Mouse (Mus musculus): ENCODE results near the gene Mvb12a.
"Not testable (repeated sequence)": the region's sequence is repeated elsewhere in the genome, so short reads cannot be mapped to it uniquely, and the experiment has no call there.

The Mvb12a gene

GRCm38 (mm10) chr8:71527162-71527870, 15.4 kb upstream of the Mvb12a start:
- no peak for DNase-seq (ENCODE audit: low spot score)

DNA sequence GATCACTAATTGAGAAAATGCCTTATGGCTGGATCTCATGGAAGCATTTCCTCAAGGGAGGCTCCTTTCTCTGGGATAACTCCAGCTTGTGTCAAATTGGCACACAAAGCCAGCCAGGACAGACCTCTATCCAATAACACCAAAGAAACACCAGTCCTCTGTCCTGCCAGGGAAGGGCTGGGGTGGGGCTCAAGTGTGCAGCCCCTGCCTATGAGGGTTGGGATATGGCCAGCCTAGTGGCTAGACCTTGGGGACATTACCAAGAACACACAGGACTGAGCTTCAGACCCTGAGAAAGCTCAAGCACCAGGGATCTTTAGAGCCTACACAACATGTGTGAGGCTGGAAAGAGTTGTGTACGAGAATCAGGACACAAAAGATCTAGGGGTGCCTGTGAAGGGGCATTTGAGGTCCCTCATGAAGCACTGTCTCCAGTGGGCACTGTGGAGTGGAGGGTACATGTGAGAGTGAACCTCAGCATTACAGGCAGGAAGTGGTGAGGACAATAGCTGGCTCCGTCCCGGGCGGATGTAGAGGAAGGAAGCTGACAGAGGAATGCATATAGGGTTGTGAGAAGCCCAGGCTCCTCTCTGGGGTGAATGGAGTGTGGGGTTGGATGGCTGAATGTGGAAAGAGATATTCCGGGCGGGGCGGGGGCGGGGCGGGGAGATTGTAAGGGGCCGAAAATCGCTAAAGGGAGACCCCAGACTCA, 14.2 kb upstream of the Mvb12a start:
- DNase-seq (ENCODE audit: low spot score): no peak

- not testable (repeated sequence) for DNase-seq (ENCODE audit: low spot score)
Measured at GRCm38 (mm10) chr8:71530735-71531467, 11.8 kb upstream of the Mvb12a start.

DNA sequence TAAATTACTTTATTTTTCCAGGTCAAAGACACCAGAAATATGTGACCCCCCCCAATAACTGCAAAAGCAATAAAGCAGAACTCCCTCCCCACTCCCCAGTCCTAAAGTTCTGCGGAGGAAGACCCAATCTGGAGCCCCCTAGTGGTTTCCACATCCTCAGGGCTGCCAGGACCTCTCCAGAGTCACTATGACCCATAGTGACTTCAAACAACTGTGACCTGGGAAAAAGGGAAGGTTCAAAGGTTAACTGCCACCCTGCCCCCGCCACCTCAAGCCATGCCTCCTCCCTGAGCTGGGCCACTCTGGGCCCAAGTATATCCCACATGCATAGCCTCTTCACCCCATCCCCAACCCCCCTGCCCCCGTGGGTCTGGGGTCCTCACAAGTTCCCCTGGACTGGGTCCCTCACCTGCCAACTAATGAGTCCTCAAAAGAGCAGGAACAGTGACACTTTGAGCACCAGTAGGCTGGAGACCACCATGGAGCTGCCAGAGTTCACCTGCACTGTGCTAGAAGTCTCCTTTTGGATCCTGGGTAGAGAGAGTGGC, 8.4 kb upstream of the Mvb12a start:
- DNase-seq (ENCODE audit: low spot score): no peak

DNA sequence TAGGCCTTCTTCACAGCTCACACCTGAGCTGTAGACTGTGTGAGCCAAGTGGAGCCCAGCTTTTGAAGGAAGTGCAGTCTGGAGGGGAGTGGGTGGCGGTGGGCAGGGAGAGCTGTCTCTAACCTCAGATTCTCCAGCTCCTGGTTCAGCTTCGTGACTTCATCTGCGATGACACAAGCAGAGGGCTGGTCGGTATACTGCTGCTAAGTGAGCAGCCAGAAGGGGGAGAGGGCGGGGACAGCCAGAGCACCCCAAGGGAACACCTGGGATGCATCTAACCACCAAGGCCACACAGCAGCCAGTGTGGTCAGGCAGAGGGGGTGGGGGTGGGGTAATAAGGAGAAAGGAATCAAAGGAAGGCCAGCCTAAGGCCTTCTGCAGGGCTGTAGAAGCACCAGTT, 7.1 kb upstream of the Mvb12a start:
- DNase-seq (ENCODE audit: low spot score): no peak

- peak; percentile 54 for DNase-seq (ENCODE audit: low spot score)
Measured at GRCm38 (mm10) chr8:71537028-71537867, 5.5 kb upstream of the Mvb12a start, which contains the start of gene Bst2. Gene Bst2 (minus strand): TSS chr8:71537456.

GRCm38 (mm10) chr8:71543755-71544154, 1.0 kb downstream of the Mvb12a start:
- no peak for DNase-seq (ENCODE audit: low spot score)

GRCm38 (mm10) chr8:71545053-71545452, 2.3 kb downstream of the Mvb12a start:
- no peak for DNase-seq (ENCODE audit: low spot score)

GRCm38 (mm10) chr8:71547590-71547989, 4.9 kb downstream of the Mvb12a start:
- DNase-seq (ENCODE audit: low spot score): no peak

- DNase-seq (ENCODE audit: low spot score): no peak
Measured at GRCm38 (mm10) chr8:71550754-71551153, 8.0 kb downstream of the Mvb12a start.

GRCm38 (mm10) chr8:71552770-71553169, 10.0 kb downstream of the Mvb12a start:
- no peak for DNase-seq (ENCODE audit: low spot score)

DNA sequence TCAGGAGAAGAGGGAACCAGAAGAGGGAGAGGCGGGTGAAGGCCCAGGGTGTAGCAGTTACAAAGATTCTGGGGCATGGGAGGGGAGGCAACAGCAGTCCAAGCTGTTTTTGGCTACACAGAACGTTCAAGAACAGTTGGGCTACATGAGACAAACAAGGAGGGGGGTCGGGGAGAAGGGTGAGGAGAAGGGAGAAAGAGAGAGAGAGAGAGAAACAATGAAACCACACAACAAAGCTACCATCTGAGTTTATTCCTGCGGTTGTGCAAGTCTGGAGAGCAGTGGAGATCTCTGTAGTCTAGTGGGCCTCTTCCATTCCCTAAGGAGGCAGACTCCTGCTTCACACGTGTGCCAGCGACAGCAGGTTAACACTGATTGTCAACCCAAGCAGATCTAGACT, 11.3 kb downstream of the Mvb12a start:
- no peak for DNase-seq (ENCODE audit: low spot score)

DNA sequence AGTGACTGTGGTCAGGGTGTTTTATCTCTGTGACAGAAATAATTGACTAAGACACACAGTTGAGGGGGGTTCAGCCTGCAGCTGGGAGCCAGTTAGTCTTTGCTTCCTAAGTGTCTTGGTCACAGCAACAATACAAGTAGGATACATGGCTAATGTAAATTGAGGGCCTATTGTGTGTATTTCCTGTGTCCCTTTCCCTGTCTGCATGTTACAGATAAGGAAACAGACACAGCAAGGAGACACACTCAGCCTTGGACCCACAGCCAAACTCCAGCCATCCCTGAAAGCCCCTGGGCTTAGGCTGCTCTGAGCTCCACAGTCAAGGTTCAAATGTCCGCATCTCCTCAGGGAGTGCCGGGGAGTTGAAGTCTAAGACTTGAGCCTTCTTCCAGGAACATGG, 11.9 kb downstream of the Mvb12a start:
- DNase-seq (ENCODE audit: low spot score): no peak

DNA sequence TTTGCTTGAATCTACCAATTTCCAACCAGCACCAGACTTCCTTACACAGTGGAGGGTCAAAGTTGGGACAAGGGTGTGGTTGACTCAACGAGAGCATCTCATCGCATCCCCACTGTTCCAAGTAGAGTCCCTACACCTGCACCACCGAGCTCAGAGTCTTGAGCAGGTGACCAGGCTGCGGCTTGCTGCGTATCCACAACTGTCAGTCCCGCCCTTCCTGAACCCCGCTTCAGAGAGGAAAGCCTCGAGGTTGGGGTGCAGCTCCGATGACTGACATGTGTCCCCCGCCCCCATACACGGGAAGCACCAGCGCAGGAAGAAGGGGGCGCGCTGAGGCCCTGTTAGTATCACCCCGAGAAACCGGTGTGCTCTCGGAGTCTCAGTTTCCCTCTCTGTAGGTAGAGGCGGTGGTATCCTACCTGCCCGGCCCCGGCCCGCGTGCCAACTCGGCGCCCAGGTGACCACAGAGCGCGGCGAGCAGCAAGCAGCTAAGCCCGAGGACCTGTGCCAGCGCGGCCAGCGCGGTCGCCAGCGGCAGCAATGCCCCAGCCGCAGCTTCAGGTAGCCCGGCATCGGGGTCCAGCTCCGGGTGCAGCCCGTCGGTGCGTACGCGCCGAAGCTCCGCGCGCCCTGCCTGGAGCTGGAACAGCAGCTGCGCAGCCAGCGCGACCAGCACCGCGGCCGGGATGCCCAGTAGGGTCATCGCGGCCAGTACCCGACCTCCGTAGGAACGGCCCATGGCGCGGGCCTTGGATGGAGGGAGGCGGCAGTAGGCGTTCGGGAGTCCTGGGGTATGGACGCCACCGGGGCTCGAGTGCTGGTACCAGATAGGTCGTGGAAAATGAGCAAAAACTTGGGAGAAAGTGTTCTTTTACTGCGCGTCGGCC, 15.6 kb downstream of the Mvb12a start, which contains the start of gene Tmem221:
Tmem221 (minus strand) TSS at position 801 of the 887 bp plus-strand sequence.
- DNase-seq (ENCODE audit: low spot score): no peak

- DNase-seq (ENCODE audit: low spot score): no peak
Measured at GRCm38 (mm10) chr8:71558958-71559690, 16.4 kb downstream of the Mvb12a start.

DNA sequence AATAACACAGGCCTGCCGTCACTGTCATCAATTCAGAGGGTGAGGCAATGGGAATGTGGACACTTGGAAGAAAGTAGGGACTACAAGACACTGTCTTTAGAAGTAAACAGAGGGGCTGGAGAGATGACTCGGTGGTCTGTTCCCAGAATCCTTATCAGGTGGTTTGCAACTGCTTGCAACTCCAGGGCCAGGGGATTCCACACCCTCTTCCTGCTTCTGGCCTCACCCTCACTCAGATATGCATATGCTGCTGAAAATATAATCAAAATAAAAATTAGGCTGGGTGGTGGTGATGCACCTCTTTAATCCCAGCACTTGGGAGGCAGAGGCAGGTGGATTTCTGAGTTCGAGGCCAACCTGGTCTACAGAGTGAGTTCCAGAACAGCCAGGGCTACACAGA, 17.3 kb downstream of the Mvb12a start:
- DNase-seq (ENCODE audit: low spot score): no peak

- no peak for DNase-seq (ENCODE audit: low spot score)
Measured at GRCm38 (mm10) chr8:71560765-71561164, 18.0 kb downstream of the Mvb12a start.

GRCm38 (mm10) chr8:71561401-71561800, 18.7 kb downstream of the Mvb12a start:
- DNase-seq (ENCODE audit: low spot score): no peak

- DNase-seq (ENCODE audit: low spot score): no peak
Measured at GRCm38 (mm10) chr8:71562751-71563150, 20.0 kb downstream of the Mvb12a start.

DNA sequence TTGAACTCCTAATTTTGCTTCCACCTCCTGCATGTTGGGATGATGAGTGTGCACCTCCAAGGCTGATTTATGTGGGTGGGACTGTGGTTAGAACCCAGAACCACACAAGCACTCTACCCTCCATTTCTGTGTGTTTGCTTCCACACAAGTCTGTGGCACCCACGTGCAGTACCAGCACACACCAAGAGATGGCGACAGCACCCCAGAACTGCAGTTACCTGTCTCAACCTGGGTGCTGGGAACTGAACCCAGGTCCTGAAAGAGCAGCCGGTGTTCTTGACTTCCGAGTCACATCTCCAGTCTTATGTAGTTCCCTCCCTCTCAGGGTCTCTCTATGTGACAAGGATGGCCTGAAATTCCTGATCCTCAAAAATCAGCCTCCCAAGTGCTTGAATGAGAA, 21.3 kb downstream of the Mvb12a start:
- no peak for DNase-seq (ENCODE audit: low spot score)
